Mouse (Mus musculus): Measurements from ENCODE around the gene Lhfpl4. TPM values are rescaled to one million over a fixed set of nuclear protein-coding genes. Genes with fewer than 3 reads are reported as not detected.

Gene Lhfpl4
- polyA plus RNA-seq, 1 experiment from 2014 or later = 20.8 TPM

- 80% methylated on average over 9 of the region's 9 CpGs for whole genome bisulfite sequencing
- Histone ChIP-seq H3K27ac (no peak overlapping the region), H3K36me3 (peaks cover 16% of the 10 kb centered on the region), H3K4me1 (replicated peaks) (peaks cover 9% of the 10 kb centered on the region), H3K4me3 (no peak overlapping the region), H3K9me3 (no peaks in the 10 kb centered on the region), H3K27me3 (ENCODE audit: insufficient read depth, poor library complexity, severe bottlenecking) (no peaks in the 10 kb centered on the region)
- DNase-seq (ENCODE audit: low spot score) = no peak
These were observed 11.0 kb downstream of the Lhfpl4 start for GRCm38 (mm10) chr6:113184163-113184562.

GRCm38 (mm10) chr6:113179195-113179733, 15.9 kb downstream of the Lhfpl4 start:
- no peak for DNase-seq (ENCODE audit: low spot score)
- no peaks in the 10 kb centered on the region for H3K27me3 ChIP-seq (ENCODE audit: insufficient read depth, poor library complexity, severe bottlenecking)
- H3K4me1 ChIP-seq (replicated peaks) = peaks cover 26% of the 10 kb centered on the region
- peak overlapping the region; percentile 64; the same call in 1 of the 2 replicates for H3K27ac ChIP-seq
- H3K4me3 ChIP-seq = peak overlapping the region; percentile 21; the same call in 1 of the 2 replicates
- peaks cover 20% of the 10 kb centered on the region for H3K36me3 ChIP-seq
- 33% methylated on average over 4 of the region's 4 CpGs for WGBS
- no peaks in the 10 kb centered on the region for H3K9me3 ChIP-seq

GRCm38 (mm10) chr6:113178286-113179194, 16.6 kb downstream of the Lhfpl4 start:
- Histone ChIP-seq H3K4me1 (replicated peaks) (peaks cover 26% of the 10 kb centered on the region), H3K36me3 (peaks cover 19% of the 10 kb centered on the region), H3K9me3 (no peaks in the 10 kb centered on the region), H3K4me3 (peak overlapping the region; percentile 21; the same call in 1 of the 2 replicates), H3K27ac (peak overlapping the region; percentile 64; the same call in 1 of the 2 replicates), H3K27me3 (ENCODE audit: insufficient read depth, poor library complexity, severe bottlenecking) (no peaks in the 10 kb centered on the region)
- 21% methylated on average over 14 of the region's 14 CpGs for WGBS
- peak; percentile 38 for DNase-seq (ENCODE audit: low spot score)

GRCm38 (mm10) chr6:113176613-113177012, 18.6 kb downstream of the Lhfpl4 start:
- H3K27me3 ChIP-seq (ENCODE audit: insufficient read depth, poor library complexity, severe bottlenecking) = no peaks in the 10 kb centered on the region
- no peak overlapping the region for H3K27ac ChIP-seq
- H3K4me3 ChIP-seq = no peak overlapping the region
- H3K9me3 ChIP-seq = no peaks in the 10 kb centered on the region
- no peak for DNase-seq (ENCODE audit: low spot score)
- H3K4me1 ChIP-seq (replicated peaks) = peaks cover 27% of the 10 kb centered on the region
- H3K36me3 ChIP-seq = peaks cover 13% of the 10 kb centered on the region
- WGBS = 80% methylated on average over 8 of the region's 8 CpGs

- Histone ChIP-seq H3K27me3 (ENCODE audit: insufficient read depth, poor library complexity, severe bottlenecking) (no peaks in the 10 kb centered on the region), H3K36me3 (peaks cover 21% of the 10 kb centered on the region), H3K4me1 (replicated peaks) (peaks cover 29% of the 10 kb centered on the region), H3K27ac (no peak overlapping the region), H3K9me3 (no peaks in the 10 kb centered on the region), H3K4me3 (no peak overlapping the region)
- no peak for DNase-seq (ENCODE audit: low spot score)
- 93% methylated on average over 3 of the region's 3 CpGs for WGBS
These were observed 19.7 kb downstream of the Lhfpl4 start for GRCm38 (mm10) chr6:113175469-113175868.

- Histone ChIP-seq H3K4me3 (no peak overlapping the region), H3K27me3 (ENCODE audit: insufficient read depth, poor library complexity, severe bottlenecking) (no peaks in the 10 kb centered on the region), H3K9me3 (no peaks in the 10 kb centered on the region), H3K4me1 (replicated peaks) (0 out of 2 replicates have a peak, but pooled peaks cover 7% of the 10 kb centered on the region), H3K36me3 (peaks cover 19% of the 10 kb centered on the region), H3K27ac (no peak overlapping the region)
- peak; percentile 71 for DNase-seq (ENCODE audit: low spot score)
- WGBS = 72% methylated on average over 1 of the region's 1 CpGs
These were observed 22.6 kb downstream of the Lhfpl4 start for GRCm38 (mm10) chr6:113172568-113172967.

- no peaks in the 10 kb centered on the region for H3K27me3 ChIP-seq (ENCODE audit: insufficient read depth, poor library complexity, severe bottlenecking)
- no peak for DNase-seq (ENCODE audit: low spot score)
- peaks cover 19% of the 10 kb centered on the region for H3K36me3 ChIP-seq
- H3K9me3 ChIP-seq = no peaks in the 10 kb centered on the region
- H3K4me3 ChIP-seq = no peak overlapping the region
- H3K4me1 ChIP-seq (replicated peaks) = 0 out of 2 replicates have a peak, but pooled peaks cover 7% of the 10 kb centered on the region
- no peak overlapping the region for H3K27ac ChIP-seq
These were observed 23.2 kb downstream of the Lhfpl4 start for GRCm38 (mm10) chr6:113172011-113172410.

GRCm38 (mm10) chr6:113170651-113171050, 24.5 kb downstream of the Lhfpl4 start:
- Histone ChIP-seq H3K4me3 (no peak overlapping the region), H3K27me3 (ENCODE audit: insufficient read depth, poor library complexity, severe bottlenecking) (no peaks in the 10 kb centered on the region), H3K9me3 (no peaks in the 10 kb centered on the region), H3K36me3 (peaks cover 12% of the 10 kb centered on the region), H3K4me1 (replicated peaks) (0 out of 2 replicates have a peak, but pooled peaks cover 3% of the 10 kb centered on the region), H3K27ac (no peak overlapping the region)
- 90% methylated on average over 8 of the region's 8 CpGs for WGBS
- no peak for DNase-seq (ENCODE audit: low spot score)

GRCm38 (mm10) chr6:113169852-113170251, 25.3 kb downstream of the Lhfpl4 start:
- no peak for DNase-seq (ENCODE audit: low spot score)
- no peaks in the 10 kb centered on the region for H3K27me3 ChIP-seq (ENCODE audit: insufficient read depth, poor library complexity, severe bottlenecking)
- H3K9me3 ChIP-seq = no peaks in the 10 kb centered on the region
- 0 out of 2 replicates have a peak, but pooled peaks cover 3% of the 10 kb centered on the region for H3K4me1 ChIP-seq (replicated peaks)
- no peak overlapping the region for H3K27ac ChIP-seq
- WGBS = 79% methylated on average over 3 of the region's 3 CpGs
- H3K36me3 ChIP-seq = 0 out of 2 replicates have a peak, but pooled peaks cover 9% of the 10 kb centered on the region
- no peak overlapping the region for H3K4me3 ChIP-seq

- 89% methylated on average over 7 of the region's 7 CpGs for WGBS
- H3K4me3 ChIP-seq = no peak overlapping the region
- H3K4me1 ChIP-seq (replicated peaks) = 0 out of 2 replicates have a peak, but pooled peaks cover 3% of the 10 kb centered on the region
- 0 out of 2 replicates have a peak, but pooled peaks cover 9% of the 10 kb centered on the region for H3K36me3 ChIP-seq
- H3K27me3 ChIP-seq (ENCODE audit: insufficient read depth, poor library complexity, severe bottlenecking) = no peaks in the 10 kb centered on the region
- H3K9me3 ChIP-seq = no peaks in the 10 kb centered on the region
- H3K27ac ChIP-seq = no peak overlapping the region
- DNase-seq (ENCODE audit: low spot score) = no peak
These were observed 26.7 kb downstream of the Lhfpl4 start for GRCm38 (mm10) chr6:113168316-113168975.

- Histone ChIP-seq H3K9me3 (peaks cover 3% of the 10 kb centered on the region; the same call in 1 of the 2 replicates), H3K4me3 (no peak overlapping the region), H3K36me3 (peaks cover 16% of the 10 kb centered on the region; the same call in 1 of the 2 replicates), H3K27ac (no peak overlapping the region), H3K4me1 (replicated peaks) (0 out of 2 replicates have a peak, but pooled peaks cover 3% of the 10 kb centered on the region), H3K27me3 (ENCODE audit: insufficient read depth, poor library complexity, severe bottlenecking) (no peaks in the 10 kb centered on the region)
- no peak for DNase-seq (ENCODE audit: low spot score)
- WGBS = 84% methylated on average over 17 of the region's 17 CpGs
These were observed 28.4 kb downstream of the Lhfpl4 start for GRCm38 (mm10) chr6:113166661-113167251.

- Histone ChIP-seq H3K36me3 (peaks cover 28% of the 10 kb centered on the region), H3K4me3 (no peak overlapping the region), H3K4me1 (replicated peaks) (no peaks in the 10 kb centered on the region), H3K27ac (no peak overlapping the region), H3K27me3 (ENCODE audit: insufficient read depth, poor library complexity, severe bottlenecking) (no peaks in the 10 kb centered on the region), H3K9me3 (peaks cover 3% of the 10 kb centered on the region; the same call in 1 of the 2 replicates)
- DNase-seq (ENCODE audit: low spot score) = no peak
These were observed 31.7 kb downstream of the Lhfpl4 start for GRCm38 (mm10) chr6:113163513-113163912.

All from hindbrain, embryonic 10.5 days (tissue).